Mouse (Mus musculus) cerebellum, adult 2 months (tissue): ENCODE results near the gene Ppp4r3b.

Experiments used
- CTCF ChIP-seq: fragments of 200-500 bp; IDR thresholded peaks from 2 replicates; pipeline ENCODE4 v1.5.1; 2011; ENCODE audit warnings: low read depth, mild to moderate bottlenecking, control low read depth, low read length, moderate library complexity, borderline replicate concordance; ENCODE audit not compliant: insufficient read depth
- POLR2A ChIP-seq: fragments of 200-500 bp; IDR thresholded peaks from 2 replicates; pipeline ENCODE4 v1.6.1; 2011; ENCODE audit warnings: low read length, control low read depth, borderline replicate concordance; ENCODE audit not compliant: insufficient read depth

GRCm38 (mm10) chr11:29129862-29130384, 42.8 kb upstream of the Ppp4r3b start:
- TF ChIP-seq CTCF (no peak), POLR2A (no peak)
